ENCODE assay signal across 12 mouse cellular contexts in the genomic region with DNA sequence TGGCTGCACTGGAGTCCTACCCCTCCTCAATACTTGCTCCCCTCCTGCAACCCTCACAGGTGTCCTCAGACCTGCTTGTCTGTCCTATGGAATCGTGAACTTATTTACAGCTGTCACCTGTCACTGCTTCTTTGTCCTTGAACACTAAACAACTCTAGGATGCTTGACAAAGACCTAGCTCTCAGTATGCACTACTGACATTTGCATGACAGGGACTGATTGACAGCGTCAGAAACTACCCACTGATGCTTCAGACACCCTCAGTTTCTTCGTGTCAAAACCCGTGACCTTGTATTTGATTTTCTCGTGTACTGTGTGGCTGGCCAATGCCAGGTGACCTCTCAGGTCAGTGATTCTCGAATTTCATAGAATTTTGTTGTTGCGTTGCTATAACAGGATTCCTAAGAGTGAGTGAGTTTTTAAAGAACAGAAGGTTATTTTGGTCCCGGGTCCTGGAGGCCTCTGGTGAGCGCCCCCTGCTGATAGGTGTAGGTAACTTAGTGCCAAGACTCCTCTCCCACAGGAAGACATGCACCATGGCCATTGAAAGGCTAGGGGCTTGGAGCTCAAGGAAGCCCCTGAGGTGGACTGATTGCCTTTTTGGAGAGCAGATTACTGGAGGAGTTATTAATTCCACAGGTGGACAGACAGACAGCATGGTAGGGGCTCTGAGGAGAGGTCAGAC. TPM values are rescaled to one million over a fixed set of nuclear protein-coding genes. Genes with fewer than 3 reads are reported as not detected.
DNase-seq lines count a peak whose midpoint lies in the region; ATAC-seq lines count a peak whose summit lies in the region.
"Had no signal": no experiment of that assay in that cellular context is flagged by ENCODE, and none has a peak within 500 bp of the region (broad histone marks: within the 10 kb centered on the region; RNA-seq: fewer than 3 reads in every experiment).

No protein-coding gene starts in this region.

- no peaks in the 10 kb centered on the region for H3K36me3 ChIP-seq in neural tube, embryonic 15.5 days
- H3K36me3 ChIP-seq: hindbrain, embryonic 15.5 days had no signal

- no peaks in the 10 kb centered on the region for H3K9me3 ChIP-seq in neural tube, embryonic 15.5 days (replicated peaks)
- H3K9me3 ChIP-seq: hindbrain, embryonic 15.5 days had no signal

- ATAC-seq in neural tube, embryonic 15.5 days (ENCODE audit: low FRiP score) = no peak
- ATAC-seq in erythroblast, adult 5-6 weeks (replicated peaks; ENCODE audit: low FRiP score, poor library complexity, severe bottlenecking) = no peak
- ATAC-seq: forebrain, embryonic 14.5 days had no signal

- peaks cover 2% of the 10 kb centered on the region; the same call in 1 of the 2 replicates for H3K27me3 ChIP-seq in neural tube, embryonic 15.5 days (replicated peaks)

- H3K4me3 ChIP-seq in neural tube, embryonic 15.5 days (replicated peaks) = no peak overlapping the region
- H3K4me3 ChIP-seq: hindbrain, embryonic 15.5 days; myocyte had no signal

- peak overlapping the region; percentile 71 for H3K27ac ChIP-seq in neural tube, embryonic 15.5 days (replicated peaks)
- H3K27ac ChIP-seq: hindbrain, embryonic 15.5 days had no signal

- no peak overlapping the region for H3K4me2 ChIP-seq in neural tube, embryonic 15.5 days
- H3K4me2 ChIP-seq: hindbrain, embryonic 15.5 days had no signal

- intact Hi-C loops in left cerebral cortex, postnatal 10 days (cut with DNase I) = no loop called here

- H3K4me1 ChIP-seq in neural tube, embryonic 15.5 days = peaks cover 27% of the 10 kb centered on the region

- DNase-seq in adrenal gland, postnatal 14 days = peak; percentile 53
- DNase-seq in adrenal gland, postnatal 4 days (ENCODE audit: low spot score in 2 of 2) = no peak
- DNase-seq in kidney, postnatal 4 days = peak; percentile 57 to 62
- DNase-seq in kidney, adult 11 months = no peak
- DNase-seq in R1 (ENCODE audit: low read depth, low spot score) = peak; percentile 85
- DNase-seq in left cerebral cortex, postnatal 10 days (ENCODE audit: extremely low spot score in 1 of 2, low spot score in 2 of 2) = no peak
- DNase-seq: cerebellum, adult 11 months had no signal

- WGBS in neural tube, embryonic 15.5 days = 79% methylated on average over 9 of the region's 9 CpGs

- H3K9ac ChIP-seq in neural tube, embryonic 15.5 days (replicated peaks) = no peak overlapping the region
- H3K9ac ChIP-seq: hindbrain, embryonic 15.5 days had no signal

RNA-seq across cellular contexts. Expression of gene Slc45a1, which starts 8.1 kb away (rescaled TPM):
- 0.33 and 1.4 TPM in 2 replicates for total RNA-seq in adrenal gland, postnatal 14 days (2021)
- total RNA-seq in adrenal gland, postnatal 4 days (2021) = 1 to 10 TPM; 1.5 to 1.7 TPM
- polyA plus RNA-seq in neural tube, embryonic 15.5 days (2015; fragmentation: Nextera tagmentation; extraction: Ambion mirVana) = 37.9 and 47.8 TPM in 2 replicates
- not detected in 2 replicates for total RNA-seq in erythroblast, adult 5-6 weeks (2015; ENCODE audit: low replicate concordance)
- not detected in 2 replicates for total RNA-seq in erythroblast, adult 5-6 weeks (2017; ENCODE audit: low replicate concordance)
- 10 to 100 TPM; 52.1 to 54.9 TPM for total RNA-seq in left cerebral cortex, postnatal 10 days (2021)
- polyA plus RNA-seq: myocyte had no signal

Comparison
In these comparisons a context has a peak if more than half of its experiments do, and no peak if none do; other contexts are left out.
1. DNase-seq: peak in adrenal gland, postnatal 14 days (single experiment), kidney, postnatal 4 days (2 of 2) and R1 (single experiment); none in adrenal gland, postnatal 4 days (0 of 2), kidney, adult 11 months (single experiment) and left cerebral cortex, postnatal 10 days (0 of 2).
2. RNA of gene Slc45a1, which starts 8.1 kb away (total RNA-seq): 52.1 to 54.9 TPM in left cerebral cortex, postnatal 10 days; 1.5 to 1.7 TPM in adrenal gland, postnatal 4 days, 0.33 to 1.4 TPM in adrenal gland, postnatal 14 days and not detected in erythroblast, adult 5-6 weeks; every median in the first group is over 10 times any median in the second.